13 mouse cellular contexts compared by ENCODE assay signal in genomic region chr2:48634456-48635174, GRCm38 (mm10).
DNase-seq lines count a peak whose midpoint lies in the region; ATAC-seq lines count a peak whose summit lies in the region.
"Had no signal": no experiment of that assay in that cellular context is flagged by ENCODE, and none has a peak within 500 bp of the region (broad histone marks: within the 10 kb centered on the region; RNA-seq: fewer than 3 reads in every experiment).

No protein-coding gene starts in this region.

- H3K36me3 ChIP-seq in limb, embryonic 12.5 days, result no peaks in the 10 kb centered on the region
- no peaks in the 10 kb centered on the region for H3K36me3 ChIP-seq in limb, embryonic 10.5 days
- H3K36me3 ChIP-seq in forebrain, embryonic 16.5 days (ENCODE audit: control insufficient read depth, insufficient read depth), result no peaks in the 10 kb centered on the region
- H3K36me3 ChIP-seq in neural tube, embryonic 13.5 days, result no peaks in the 10 kb centered on the region
- H3K36me3 ChIP-seq in intestine, embryonic 16.5 days (ENCODE audit: control insufficient read depth, insufficient read depth, low read length), result no peaks in the 10 kb centered on the region
- H3K36me3 ChIP-seq: embryonic facial prominence, embryonic 13.5 days had no signal

- no peak overlapping the region for H3K27ac ChIP-seq in limb, embryonic 12.5 days
- no peak overlapping the region for H3K27ac ChIP-seq in limb, embryonic 10.5 days
- no peak overlapping the region for H3K27ac ChIP-seq in forebrain, embryonic 16.5 days (ENCODE audit: low read length)
- H3K27ac ChIP-seq in neural tube, embryonic 13.5 days (replicated peaks), result no peak overlapping the region
- no peak overlapping the region for H3K27ac ChIP-seq in intestine, embryonic 16.5 days (ENCODE audit: low read length)
- H3K27ac ChIP-seq: embryonic facial prominence, embryonic 13.5 days had no signal

- 0 out of 2 replicates have a peak, but pooled peaks have one; percentile 10 for ATAC-seq in limb, embryonic 12.5 days (ENCODE audit: insufficient number of reproducible peaks, insufficient read depth, low FRiP score, low TSS enrichment, low read depth)
- ATAC-seq in forebrain, embryonic 16.5 days, result peak; percentile 72
- peak; percentile 43 for ATAC-seq in neural tube, embryonic 13.5 days (ENCODE audit: low read depth)
- no peak for ATAC-seq in inflammation-experienced regulatory T-cells, adult 6 months
- ATAC-seq in intestine, embryonic 16.5 days, result no peak
- ATAC-seq: CD4-positive, CD25-positive, alpha-beta regulatory T cell, adult 4 months had no signal

- no peak for DNase-seq in limb, embryonic 10.5 days (ENCODE audit: low spot score)
- peak; percentile 12 for DNase-seq in kidney, postnatal 10 days
- DNase-seq in spleen, adult 12 weeks (ENCODE audit: low spot score), result no peak
- DNase-seq: gastrocnemius, postnatal 36 days; heart, postnatal 4 days; thymus, adult 2 months had no signal

- H3K27me3 ChIP-seq in limb, embryonic 12.5 days, result no peaks in the 10 kb centered on the region
- H3K27me3 ChIP-seq in limb, embryonic 10.5 days (ENCODE audit: low read depth, poor library complexity, severe bottlenecking), result no peaks in the 10 kb centered on the region
- H3K27me3 ChIP-seq in forebrain, embryonic 16.5 days (replicated peaks; ENCODE audit: control insufficient read depth, insufficient read depth, low read length), result no peaks in the 10 kb centered on the region
- no peaks in the 10 kb centered on the region; the same call in 1 of the 2 replicates for H3K27me3 ChIP-seq in neural tube, embryonic 13.5 days
- no peaks in the 10 kb centered on the region for H3K27me3 ChIP-seq in intestine, embryonic 16.5 days (replicated peaks; ENCODE audit: control insufficient read depth, insufficient read depth, low read length)
- H3K27me3 ChIP-seq: embryonic facial prominence, embryonic 13.5 days had no signal

- WGBS in limb, embryonic 12.5 days, result 72% methylated on average over 10 of the region's 10 CpGs
- WGBS in limb, embryonic 10.5 days, result 89% methylated on average over 10 of the region's 10 CpGs
- 40% methylated on average over 10 of the region's 10 CpGs for WGBS in forebrain, embryonic 16.5 days
- WGBS in neural tube, embryonic 13.5 days, result 50% methylated on average over 10 of the region's 10 CpGs
- WGBS in intestine, embryonic 16.5 days, result 80% methylated on average over 10 of the region's 10 CpGs

- H3K9ac ChIP-seq in limb, embryonic 12.5 days (replicated peaks), result no peak overlapping the region
- H3K9ac ChIP-seq in forebrain, embryonic 16.5 days (replicated peaks; ENCODE audit: low read depth, low read length), result no peak overlapping the region
- H3K9ac ChIP-seq in neural tube, embryonic 13.5 days, result no peak overlapping the region
- no peak overlapping the region for H3K9ac ChIP-seq in intestine, embryonic 16.5 days (ENCODE audit: low read depth, low read length)
- H3K9ac ChIP-seq: embryonic facial prominence, embryonic 13.5 days had no signal

- H3K4me2 ChIP-seq in limb, embryonic 12.5 days, result no peak overlapping the region
- no peak overlapping the region for H3K4me2 ChIP-seq in forebrain, embryonic 16.5 days (ENCODE audit: low read length)
- no peak overlapping the region for H3K4me2 ChIP-seq in neural tube, embryonic 13.5 days
- no peak overlapping the region for H3K4me2 ChIP-seq in intestine, embryonic 16.5 days (ENCODE audit: low read depth, low read length)
- H3K4me2 ChIP-seq: embryonic facial prominence, embryonic 13.5 days had no signal

- H3K9me3 ChIP-seq in limb, embryonic 12.5 days, result no peaks in the 10 kb centered on the region
- H3K9me3 ChIP-seq in limb, embryonic 10.5 days (replicated peaks), result no peaks in the 10 kb centered on the region
- no peaks in the 10 kb centered on the region for H3K9me3 ChIP-seq in forebrain, embryonic 16.5 days (ENCODE audit: control insufficient read depth, low read length)
- no peaks in the 10 kb centered on the region for H3K9me3 ChIP-seq in neural tube, embryonic 13.5 days
- no peaks in the 10 kb centered on the region for H3K9me3 ChIP-seq in intestine, embryonic 16.5 days (ENCODE audit: control insufficient read depth, low read length)
- H3K9me3 ChIP-seq: embryonic facial prominence, embryonic 13.5 days had no signal

- H3K4me3 ChIP-seq in limb, embryonic 12.5 days (replicated peaks), result no peak overlapping the region
- H3K4me3 ChIP-seq in limb, embryonic 10.5 days, result no peak overlapping the region
- no peak overlapping the region for H3K4me3 ChIP-seq in forebrain, embryonic 16.5 days (replicated peaks; ENCODE audit: low read length)
- no peak overlapping the region for H3K4me3 ChIP-seq in neural tube, embryonic 13.5 days
- H3K4me3 ChIP-seq in intestine, embryonic 16.5 days (ENCODE audit: low read length), result no peak overlapping the region
- H3K4me3 ChIP-seq: embryonic facial prominence, embryonic 13.5 days had no signal

- peaks cover 4% of the 10 kb centered on the region; the same call in 1 of the 2 replicates for H3K4me1 ChIP-seq in limb, embryonic 12.5 days (replicated peaks)
- H3K4me1 ChIP-seq in limb, embryonic 10.5 days, result no peaks in the 10 kb centered on the region
- H3K4me1 ChIP-seq in forebrain, embryonic 16.5 days (replicated peaks; ENCODE audit: control insufficient read depth, insufficient read depth, low read length), result peaks cover 3% of the 10 kb centered on the region
- H3K4me1 ChIP-seq in neural tube, embryonic 13.5 days (replicated peaks), result peaks cover 12% of the 10 kb centered on the region
- no peaks in the 10 kb centered on the region for H3K4me1 ChIP-seq in intestine, embryonic 16.5 days (ENCODE audit: control insufficient read depth, insufficient read depth, low read length)
- H3K4me1 ChIP-seq: embryonic facial prominence, embryonic 13.5 days had no signal

Comparison
In these comparisons a context has a peak if more than half of its experiments do, and no peak if none do; other contexts are left out.
1. ATAC-seq: peak in limb, embryonic 12.5 days (single experiment), forebrain, embryonic 16.5 days (single experiment) and neural tube, embryonic 13.5 days (single experiment); none in inflammation-experienced regulatory T-cells, adult 6 months (single experiment) and intestine, embryonic 16.5 days (single experiment).